Mouse (Mus musculus): ENCODE measurements around the gene Ivl.

The Ivl gene

DNA sequence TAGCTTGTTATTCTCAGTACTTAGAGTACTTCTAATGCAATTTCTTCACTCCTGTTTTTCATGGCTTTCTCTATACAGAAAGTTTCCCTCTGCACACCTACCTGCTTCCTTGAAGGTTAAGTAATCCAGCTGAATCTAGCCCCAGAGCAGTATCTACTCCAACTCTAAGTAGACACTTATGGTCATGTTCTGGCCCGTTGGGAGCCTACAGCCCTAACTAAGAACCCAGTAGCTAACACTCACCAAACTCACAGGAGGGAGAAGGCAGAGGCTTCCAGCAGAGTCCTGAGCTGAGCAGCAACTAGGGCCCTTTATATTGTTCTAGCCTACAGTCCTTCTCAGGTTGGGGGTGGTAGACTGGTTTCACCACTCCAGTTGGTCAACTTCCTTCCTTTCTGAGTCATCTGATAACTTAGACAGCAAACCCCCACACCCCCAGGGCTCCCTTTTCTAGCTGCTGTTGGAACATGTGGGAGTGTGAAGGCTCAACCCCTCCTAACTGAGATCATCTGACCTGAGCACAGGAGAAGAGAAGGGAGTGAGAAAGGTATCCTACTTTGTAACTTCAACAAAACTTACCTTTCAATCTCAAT, at the start of gene Ivl:
Gene Ivl, minus strand, starts transcription at position 287 of the 593 bp plus-strand sequence.
- no peak for DNase-seq (ENCODE audit: low read depth, low spot score)

DNA sequence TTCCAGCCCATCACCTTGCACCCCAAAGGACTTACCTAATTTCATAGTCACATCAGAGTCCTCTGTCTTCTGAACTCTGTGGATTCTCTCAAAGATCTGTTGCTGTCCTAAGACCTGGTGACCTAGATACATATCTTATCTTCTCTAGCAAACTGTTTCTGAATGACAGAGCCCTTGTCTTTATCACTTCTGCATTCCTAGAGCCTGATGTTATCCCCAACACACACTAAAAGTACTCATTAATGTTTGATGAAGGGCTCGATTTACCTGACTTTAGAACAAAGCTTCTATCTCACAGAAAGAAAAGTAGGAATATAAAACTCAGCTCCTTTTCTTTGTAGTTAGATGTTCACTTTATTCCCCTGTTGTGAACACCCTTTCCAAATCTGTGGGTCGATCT, 48.0 kb upstream of the Ivl start, which contains the start of gene Lce6a:
Gene Lce6a, minus strand, starts transcription at position 101 of the 400 bp plus-strand sequence.
- no peak for DNase-seq (ENCODE audit: low read depth, low spot score)

DNA sequence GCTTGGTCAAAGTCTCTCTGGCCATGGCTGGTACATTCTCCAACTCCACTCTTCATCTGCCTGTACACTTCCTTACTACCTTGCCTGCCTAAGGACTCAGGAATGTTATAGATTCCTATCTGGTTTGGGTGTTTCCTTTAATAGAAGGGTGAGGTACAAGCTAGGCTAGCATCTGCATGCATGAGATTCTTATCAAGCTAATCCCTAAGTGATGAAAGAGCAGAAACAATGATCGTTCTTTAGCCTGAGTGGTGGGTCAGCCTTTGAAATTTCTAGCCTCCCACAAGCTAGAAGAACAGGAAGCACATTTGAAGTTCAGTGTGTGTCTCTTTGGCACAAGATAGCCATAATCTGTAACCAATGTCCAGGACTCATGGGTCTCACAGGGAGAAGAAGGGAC, 36.3 kb upstream of the Ivl start:
- DNase-seq (ENCODE audit: low read depth, low spot score) = no peak

- no peak for DNase-seq (ENCODE audit: low read depth, low spot score)
These were observed 33.9 kb upstream of the Ivl start, which contains the start of gene 2210017I01Rik for GRCm38 (mm10) chr3:92607392-92607791. 2210017I01Rik (minus strand) TSS chr3:92607492.

DNA sequence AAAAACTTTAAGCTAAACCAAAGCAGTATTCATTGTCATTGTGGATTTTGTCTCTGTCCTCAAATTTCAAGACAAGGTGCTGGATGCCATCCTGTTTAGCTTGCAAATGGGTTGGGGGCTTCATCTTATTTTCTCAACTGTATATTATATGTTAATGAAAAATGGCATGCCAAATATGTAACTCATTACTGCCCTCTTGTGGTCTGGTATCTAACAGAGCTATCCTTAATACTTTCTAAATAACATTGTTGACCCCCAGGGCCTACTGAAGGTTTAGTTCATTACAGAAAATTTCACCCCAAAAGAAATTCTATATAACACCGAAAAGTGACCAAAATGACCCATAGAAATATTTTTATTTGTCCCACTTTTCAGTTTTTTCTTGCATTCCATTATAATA, 28.6 kb upstream of the Ivl start:
- DNase-seq (ENCODE audit: low read depth, low spot score) = no peak

DNA sequence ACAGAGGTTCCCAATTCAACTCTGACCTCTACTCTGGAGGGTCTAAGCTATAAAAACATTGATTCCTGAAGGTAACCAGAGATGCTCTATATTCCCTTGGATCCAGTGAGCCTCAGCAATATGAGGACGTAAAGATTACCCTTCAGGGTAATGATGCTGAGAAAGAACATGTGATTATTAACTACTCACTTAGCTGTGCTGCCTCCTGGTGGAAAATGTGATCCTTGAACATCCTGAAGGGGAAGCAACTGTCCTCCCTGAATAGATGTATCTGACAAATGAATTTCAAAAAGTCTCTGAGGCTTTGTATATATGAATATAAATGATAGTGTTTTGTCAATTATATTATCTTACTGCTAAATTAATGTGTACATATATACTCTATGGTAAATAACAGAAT, 26.9 kb upstream of the Ivl start:
- DNase-seq (ENCODE audit: low read depth, low spot score) = no peak

DNA sequence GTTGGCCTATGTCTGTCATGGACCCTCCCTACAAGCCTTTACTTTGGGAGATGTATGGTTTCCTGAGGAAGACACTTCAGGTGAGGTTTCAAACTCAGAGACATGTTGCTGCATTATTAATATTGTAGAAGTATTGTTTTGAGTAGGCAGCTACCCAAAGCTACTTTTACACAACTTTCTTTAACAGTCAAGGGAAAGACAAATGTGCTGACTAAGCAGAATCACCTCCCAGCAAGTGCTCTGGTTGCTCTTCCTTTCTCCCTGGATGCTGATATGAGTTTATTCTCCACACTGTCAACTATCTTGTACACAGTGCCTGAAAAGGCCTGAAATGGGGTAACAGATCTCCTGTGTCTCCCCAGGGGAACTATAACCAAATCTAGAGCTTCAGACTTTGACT, 26.4 kb upstream of the Ivl start:
- no peak for DNase-seq (ENCODE audit: low read depth, low spot score)

DNA sequence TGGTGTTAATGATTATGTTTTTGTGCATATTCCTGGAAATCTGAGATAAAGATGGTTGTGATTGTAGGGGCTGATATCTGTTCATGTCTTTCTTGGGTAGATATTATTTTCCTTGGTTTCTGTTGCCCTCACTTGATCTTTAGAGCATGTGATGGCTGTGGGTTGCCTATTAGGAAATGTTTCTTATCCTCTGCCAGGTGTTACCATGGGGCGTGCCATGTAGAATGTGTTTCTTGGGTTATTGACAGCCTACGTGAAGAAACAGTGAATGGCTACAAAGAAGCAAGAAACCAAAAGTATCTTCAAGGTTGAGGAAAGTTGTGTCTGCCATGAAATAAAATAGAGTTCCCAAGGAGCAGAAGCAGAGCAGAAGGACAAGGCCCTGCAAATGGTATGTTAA, 24.9 kb upstream of the Ivl start:
- no peak for DNase-seq (ENCODE audit: low read depth, low spot score)

GRCm38 (mm10) chr3:92588858-92589257, 15.3 kb upstream of the Ivl start, which contains the start of gene Smcp:
Smcp (minus strand) TSS chr3:92588997.
- DNase-seq (ENCODE audit: low read depth, low spot score) = no peak

DNA sequence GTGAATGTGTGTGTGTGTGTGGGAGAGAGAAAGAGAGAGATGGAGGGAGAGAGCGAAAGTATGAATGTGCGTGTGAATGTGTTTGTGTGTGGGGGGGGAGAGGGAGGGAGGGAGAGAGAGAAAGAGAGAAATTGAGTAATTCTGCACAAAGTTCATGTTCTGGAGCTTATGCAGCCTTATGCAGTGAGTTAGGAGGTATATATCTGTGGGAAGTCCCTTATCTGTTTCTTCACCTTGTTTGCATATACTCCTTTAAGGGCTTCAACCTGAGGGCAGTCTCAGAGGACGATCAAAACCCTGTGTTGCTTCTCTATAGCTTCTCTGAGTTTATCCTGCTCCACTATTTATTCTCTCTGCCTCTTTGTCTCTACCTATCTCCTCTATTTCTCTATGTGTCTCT, 13.7 kb upstream of the Ivl start:
- no peak for DNase-seq (ENCODE audit: low read depth, low spot score)

GRCm38 (mm10) chr3:92585055-92585454, 11.5 kb upstream of the Ivl start:
- DNase-seq (ENCODE audit: low read depth, low spot score) = no peak

DNA sequence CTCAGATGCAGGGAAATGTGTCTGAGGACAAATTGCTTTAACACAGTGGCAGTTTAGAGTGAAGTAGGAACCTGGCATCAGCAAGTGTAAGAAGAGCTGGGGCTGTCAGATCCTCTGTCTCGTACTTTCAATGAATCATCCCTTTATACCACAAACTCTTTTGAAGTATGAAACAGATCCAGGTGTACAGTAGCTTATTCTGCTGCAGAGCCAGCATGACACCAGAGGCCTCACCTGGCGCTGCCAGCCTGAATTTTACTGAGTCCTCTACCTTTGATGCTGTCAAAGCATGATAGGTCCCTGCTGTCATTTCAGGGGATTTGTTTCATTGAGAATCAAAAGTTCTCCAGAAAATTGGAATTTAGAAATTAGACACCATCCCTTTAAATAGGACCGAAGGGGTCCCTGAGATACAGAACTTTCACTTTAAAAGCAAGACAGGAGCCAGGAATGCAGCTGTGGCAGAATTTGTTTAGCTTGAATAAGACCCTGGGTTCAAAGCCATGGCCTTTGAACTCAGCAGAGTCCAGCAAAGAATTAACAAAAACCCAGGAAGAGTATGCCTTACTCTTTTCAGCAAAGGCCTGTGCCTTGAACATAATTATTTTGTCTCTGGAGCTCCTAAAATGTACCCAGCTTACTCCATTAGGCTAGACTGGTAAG, 9.8 kb upstream of the Ivl start:
- DNase-seq (ENCODE audit: low read depth, low spot score) = no peak

- no peak for DNase-seq (ENCODE audit: low read depth, low spot score)
These were observed 6.0 kb upstream of the Ivl start for GRCm38 (mm10) chr3:92579508-92579907.

DNA sequence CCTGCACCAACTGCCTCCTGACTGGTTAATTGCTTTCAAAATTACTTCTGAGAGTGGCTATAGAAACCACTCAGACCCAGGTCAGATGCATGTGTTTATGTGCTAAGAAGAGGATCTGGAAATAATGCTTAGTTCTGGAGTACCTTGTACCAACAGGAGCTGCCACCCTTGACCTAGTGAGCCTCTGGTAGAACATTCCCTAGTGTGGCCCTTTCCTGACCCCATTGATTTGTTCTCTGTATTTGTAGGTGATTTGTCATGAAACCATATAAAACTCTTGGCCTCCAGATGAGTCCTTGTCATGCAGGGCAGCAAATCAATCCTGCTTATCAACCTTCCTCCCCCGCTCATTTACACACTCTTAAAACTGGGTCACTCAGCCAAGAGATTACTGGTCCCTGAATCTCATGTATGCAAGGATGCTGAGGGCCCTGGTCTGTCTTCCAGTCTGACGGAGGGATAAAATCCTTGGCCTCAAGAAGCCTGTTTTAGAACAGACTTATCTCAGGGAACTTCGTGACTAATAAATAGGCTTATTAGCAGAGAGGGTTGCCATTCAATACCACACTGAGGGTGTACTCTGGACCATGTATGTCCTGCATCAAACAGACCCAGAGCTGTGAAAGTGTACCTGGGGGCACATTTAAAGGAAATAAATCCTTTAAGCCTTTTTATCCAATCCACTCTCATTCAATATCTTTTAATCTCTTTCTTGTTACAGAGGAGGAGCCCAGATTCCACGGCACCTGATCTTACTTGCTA, 5.3 kb upstream of the Ivl start:
- DNase-seq (ENCODE audit: low read depth, low spot score) = no peak

DNA sequence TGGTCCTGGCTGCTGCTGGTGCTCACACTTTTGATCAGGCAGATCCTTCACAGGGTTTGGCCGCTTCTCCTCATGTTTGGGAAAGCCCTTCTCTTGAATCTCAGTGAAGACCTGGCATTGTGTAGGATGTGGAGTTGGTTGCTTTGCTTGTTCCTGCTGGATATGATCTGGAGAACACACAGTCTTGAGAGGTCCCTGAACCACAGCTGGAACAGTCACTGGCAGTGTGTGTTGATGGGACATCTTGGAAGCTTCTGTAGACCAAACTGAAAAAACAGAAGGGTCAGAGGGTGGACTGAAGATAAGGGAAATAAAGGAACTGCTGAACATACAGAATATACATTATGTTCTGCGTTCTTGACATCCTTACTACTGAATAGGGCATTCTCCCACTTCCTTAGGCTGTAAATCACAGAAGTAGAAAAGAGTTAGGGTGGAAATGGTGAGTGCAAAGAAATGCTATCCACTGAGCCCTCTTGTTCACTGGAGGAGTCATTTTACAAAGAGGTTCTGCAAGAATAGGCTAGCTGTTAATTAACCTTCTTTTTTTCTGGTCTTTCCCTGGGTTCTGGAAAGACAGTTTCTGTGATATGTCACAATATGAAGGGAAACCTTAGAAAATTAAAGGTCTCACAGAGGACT, 900 bp downstream of the Ivl start:
- no peak for DNase-seq (ENCODE audit: low read depth, low spot score)

- DNase-seq (ENCODE audit: low read depth, low spot score) = no peak
These were observed 4.8 kb downstream of the Ivl start for GRCm38 (mm10) chr3:92568752-92569151.

GRCm38 (mm10) chr3:92565418-92565817, 8.1 kb downstream of the Ivl start:
- no peak for DNase-seq (ENCODE audit: low read depth, low spot score)

- no peak for DNase-seq (ENCODE audit: low read depth, low spot score)
These were observed 39.1 kb downstream of the Ivl start, which contains the start of gene 2310046K23Rik for GRCm38 (mm10) chr3:92534411-92534810. 2310046K23Rik (minus strand) TSS chr3:92534511.
